Mouse (Mus musculus): ENCODE results near the gene Olfr1301. TPM values are rescaled to one million over a fixed set of nuclear protein-coding genes. Genes with fewer than 3 reads are reported as not detected.

The Olfr1301 gene
- not detected for total RNA-seq (2021)
- long read RNA-seq, experiment 1, result 0 reads
- long read RNA-seq, experiment 2, result 0 reads

DNA sequence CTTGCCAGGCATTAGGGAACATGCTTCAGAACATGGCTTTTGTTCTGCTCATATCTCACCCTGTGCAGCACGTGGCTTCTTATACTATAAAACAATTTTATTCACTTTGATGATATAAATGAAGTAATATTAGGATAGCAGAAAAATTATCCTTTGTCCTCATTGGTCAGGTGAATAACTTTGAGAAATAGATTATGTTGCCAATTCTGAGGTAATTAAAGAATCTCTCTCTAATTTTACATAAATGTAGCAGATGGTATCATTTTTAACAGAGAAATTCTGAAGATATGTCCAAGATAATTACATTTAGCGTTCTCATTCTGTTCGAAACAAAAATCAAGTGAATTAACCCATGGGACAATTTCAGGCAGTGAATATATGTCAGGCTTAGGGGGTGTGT is at the start of gene Olfr1301:
Olfr1301 (plus strand) TSS at position 301 of the 400 bp plus-strand sequence.
- no peak for DNase-seq (ENCODE audit: low spot score in 2 of 2)

DNA sequence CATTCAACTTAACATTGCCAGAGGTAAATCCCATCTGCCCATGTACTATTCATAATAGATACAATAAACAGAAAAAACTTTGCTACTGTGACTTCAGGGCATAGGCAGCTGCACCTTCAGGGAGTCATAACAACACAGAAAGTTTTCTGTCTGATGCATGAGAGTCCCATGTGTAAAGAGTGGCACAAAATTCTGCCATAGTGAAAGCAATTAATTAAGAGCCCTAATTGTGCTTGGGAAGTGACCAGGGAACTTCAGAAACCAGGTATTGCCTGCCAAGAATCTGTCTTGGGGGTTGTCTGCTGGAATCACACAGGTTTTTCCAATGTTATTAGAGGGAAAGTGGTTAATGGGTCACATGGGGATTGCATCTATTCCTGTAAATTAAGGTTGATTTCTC is 24.1 kb upstream of the Olfr1301 start:
- no peak for DNase-seq (ENCODE audit: low spot score in 2 of 2)

DNA sequence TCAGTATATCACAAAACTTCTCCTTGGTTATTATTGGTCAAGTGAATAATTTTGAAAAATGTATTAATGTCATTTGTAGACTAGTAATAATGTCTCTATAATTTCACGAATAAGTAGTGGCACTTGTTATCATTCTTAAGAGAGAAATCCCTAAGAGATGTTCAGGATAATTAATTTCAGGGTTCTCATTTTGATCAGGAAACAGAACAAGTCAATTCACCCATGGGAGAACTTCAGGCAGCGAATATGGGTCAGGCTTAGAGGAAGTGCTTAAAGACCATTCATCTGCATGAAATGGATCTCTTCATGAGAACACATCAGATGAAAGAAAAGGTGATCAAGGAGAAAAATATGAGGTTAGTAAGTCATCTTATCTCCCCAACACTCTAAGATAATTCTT is 26.3 kb downstream of the Olfr1301 start, which contains the start of gene Olfr1302:
Olfr1302 (plus strand) TSS at position 301 of the 400 bp plus-strand sequence.
- no peak for DNase-seq (ENCODE audit: low spot score in 2 of 2)

Other genes with a start within 250 kb of the Olfr1301 start
- gene Olfr1293-ps, start 225.8 kb upstream of the Olfr1301 start, total RNA-seq (2021), result not detected
- gene Olfr1294, start 210.7 kb upstream of the Olfr1301 start, total RNA-seq (2021), result not detected
- not detected for gene Olfr1295, start 181.3 kb upstream of the Olfr1301 start, total RNA-seq (2021)
- not detected for gene Olfr1297, start 124.5 kb upstream of the Olfr1301 start, total RNA-seq (2021)
- not detected for gene Olfr1298, start 101.8 kb upstream of the Olfr1301 start, total RNA-seq (2021)
- not detected for gene Olfr1299, start 89.6 kb upstream of the Olfr1301 start, total RNA-seq (2021)
- not detected for gene Olfr1302, start 26.4 kb downstream of the Olfr1301 start, total RNA-seq (2021)
- gene Olfr1303, start 69.3 kb downstream of the Olfr1301 start, total RNA-seq (2021), result not detected
- not detected for gene Olfr1305, start 126.1 kb downstream of the Olfr1301 start, total RNA-seq (2021)
- not detected for gene Olfr1306, start 165.3 kb downstream of the Olfr1301 start, total RNA-seq (2021)
- not detected for gene Olfr1307, start 198.4 kb downstream of the Olfr1301 start, total RNA-seq (2021)
- not detected for gene Olfr1308, start 213.9 kb downstream of the Olfr1301 start, total RNA-seq (2021)
- gene Olfr1309, start 239.3 kb downstream of the Olfr1301 start, total RNA-seq (2021), result not detected